Mouse (Mus musculus) heart, postnatal 0 days (tissue): Measurements from ENCODE around the gene Ap3b2. TPM values are rescaled to one million over a fixed set of nuclear protein-coding genes. Genes with fewer than 3 reads are reported as not detected.

Experiments
- ATAC-seq: fragments of 200-750 bp; cut with Nextera tagmentation; 2 replicates; pipeline ENCODE4 v1.8.0; 2017; ENCODE audit warnings: low read depth, moderate number of reproducible peaks, moderate library complexity; ENCODE audit not compliant: insufficient read depth
- DNase-seq: peaks from one replicate; pipeline ENCODE4 v3.0.0-alpha.2; 2016; ENCODE audit warnings: low spot score
- H3K27ac ChIP-seq: fragments of 300-500 bp; sonication (generic); 2 replicates; pipeline ENCODE4 v1.5.1; 2014; ENCODE audit warnings: low read depth, mild to moderate bottlenecking
- H3K27me3 ChIP-seq: fragments of 300-500 bp; sonication (generic); 2 replicates; pipeline ENCODE4 v1.6.1; 2014; ENCODE audit warnings: low read length, mixed read lengths; ENCODE audit not compliant: control insufficient read depth, insufficient read depth
- H3K36me3 ChIP-seq: fragments of 300-500 bp; sonication (generic); replicated peaks from 2 replicates; pipeline ENCODE4 v1.6.1; 2014; ENCODE audit warnings: low read length, mixed read lengths; ENCODE audit not compliant: control insufficient read depth, insufficient read depth
- H3K4me1 ChIP-seq: fragments of 300-500 bp; sonication (generic); 2 replicates; pipeline ENCODE4 v1.6.1; 2014; ENCODE audit warnings: antibody characterized with exemption; ENCODE audit not compliant: control insufficient read depth, insufficient read depth
- H3K4me2 ChIP-seq: fragments of 300-500 bp; sonication (generic); 2 replicates; pipeline ENCODE4 v1.6.1; 2014; ENCODE audit warnings: low read depth, mild to moderate bottlenecking, low read length, moderate library complexity
- H3K4me3 ChIP-seq: fragments of 300-500 bp; sonication (generic); 2 replicates; pipeline ENCODE4 v1.5.1; 2014; ENCODE audit warnings: low read depth, low read length
- H3K9ac ChIP-seq: fragments of 300-500 bp; sonication (generic); replicated peaks from 2 replicates; pipeline ENCODE4 v1.6.1; 2014; ENCODE audit warnings: low read depth, low read length, mixed read lengths
- H3K9me3 ChIP-seq: fragments of 300-500 bp; sonication (generic); replicated peaks from 2 replicates; pipeline ENCODE4 v1.6.1; 2016; ENCODE audit warnings: low read length; ENCODE audit not compliant: control insufficient read depth
- CTCF ChIP-seq: IDR thresholded peaks from 2 replicates; pipeline ENCODE4 v1.5.1; 2016; ENCODE audit warnings: antibody characterized with exemption, control low read depth, low read depth
- EP300 ChIP-seq: IDR thresholded peaks from 2 replicates; pipeline ENCODE4 v1.6.1; 2016; ENCODE audit warnings: antibody characterized with exemption, low read depth
- WGBS: fragments of 180-500 bp; shearing (Covaris S2); extraction: QIAGEN DNeasy Blood & Tissue Kit; methylation state at CpG from one replicate; pipeline ENCODE4 v1.1.7; 2014; 5-methylcytosine and 5-hydroxymethylcytosine counted together
- microRNA counts: library from miRNA; unstranded; fragments of <30 nt; microRNA quantifications from one replicate; lab custom pipeline; 2015
- polyA plus RNA-seq: library from polyadenylated mRNA; unstranded; fragments of >200 nt; fragmentation: Nextera tagmentation; extraction: Ambion mirVana; gene quantifications from 2 replicates; pipeline ENCODE4 v1.2.1, GENCODE M21; 2015
- total RNA-seq: library from RNA; depleted of rRNA; stranded (reverse); fragments of >200 nt; gene quantifications from 2 replicates; pipeline ENCODE4 v1.2.3, GENCODE M21; 2014; ENCODE audit warnings: low replicate concordance; rRNA removed

Ap3b2 gene
- total and polyA plus RNA-seq, 2 experiments from 2014 or later = 0.40 TPM; not detected in 1

DNA sequence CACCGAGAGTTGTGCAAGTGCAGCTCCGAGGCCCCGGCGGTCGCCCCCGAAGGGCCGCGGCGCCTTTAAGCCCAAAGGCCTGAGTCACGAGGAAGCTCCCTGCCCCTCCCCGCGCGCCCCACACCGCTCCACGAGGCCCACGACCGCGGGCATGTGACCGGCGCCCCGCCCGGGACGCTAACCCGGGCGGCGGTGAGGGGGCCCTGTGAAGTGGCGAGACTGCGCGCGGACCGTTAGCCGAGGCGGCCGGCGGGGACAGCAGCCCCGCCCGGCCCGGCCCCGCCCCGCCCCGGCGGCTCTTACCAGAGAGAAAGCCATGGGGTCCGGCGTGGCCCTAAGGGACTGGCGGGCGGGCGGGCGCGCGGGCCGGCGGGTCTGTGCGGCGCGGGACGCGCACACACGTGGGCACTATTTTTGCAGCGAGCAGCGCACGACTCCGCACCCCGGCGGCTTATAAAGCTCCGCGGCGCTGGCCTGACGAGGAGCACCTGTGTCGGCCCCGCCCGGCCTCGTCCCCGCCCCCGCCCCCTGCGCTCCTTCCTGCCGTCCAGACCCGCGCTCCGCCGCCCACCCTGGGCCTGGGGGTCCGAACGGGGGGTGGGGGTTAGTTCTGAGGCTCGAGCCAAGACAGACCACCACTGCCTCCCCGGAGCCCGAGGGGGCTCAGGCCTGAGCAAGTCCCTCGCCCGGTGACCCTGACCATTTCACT lies 39.2 kb downstream of the Ap3b2 start:
- no peak for TF ChIP-seq CTCF
- no peak for TF ChIP-seq EP300
- WGBS = 1% methylated on average over 62 of the region's 87 CpGs
- peak overlapping the region; percentile 56 for H3K4me3 ChIP-seq
- no peaks in the 10 kb centered on the region for H3K9me3 ChIP-seq
- peak overlapping the region; percentile 87 for H3K4me2 ChIP-seq
- peak overlapping the region; percentile 44 for H3K9ac ChIP-seq
- no peak for DNase-seq
- peak; percentile 58 for ATAC-seq
- no peak overlapping the region for H3K27ac ChIP-seq
- no peaks in the 10 kb centered on the region for H3K36me3 ChIP-seq
- H3K4me1 ChIP-seq = peaks cover 8% of the 10 kb centered on the region; the same call in 1 of the 2 replicates
- H3K27me3 ChIP-seq = peaks cover 77% of the 10 kb centered on the region

GRCm38 (mm10) chr7:81453443-81454274 lies 40.1 kb downstream of the Ap3b2 start:
- H3K27me3 ChIP-seq = peaks cover 75% of the 10 kb centered on the region
- no peak for DNase-seq

GRCm38 (mm10) chr7:81452971-81453441 lies 40.7 kb downstream of the Ap3b2 start:
- no peaks in the 10 kb centered on the region for H3K36me3 ChIP-seq
- no peaks in the 10 kb centered on the region for H3K9me3 ChIP-seq
- no peak overlapping the region for H3K27ac ChIP-seq
- no peak overlapping the region for H3K4me3 ChIP-seq
- H3K4me2 ChIP-seq = no peak overlapping the region
- H3K4me1 ChIP-seq = peaks cover 8% of the 10 kb centered on the region; the same call in 1 of the 2 replicates
- no peak overlapping the region for H3K9ac ChIP-seq
- peaks cover 69% of the 10 kb centered on the region for H3K27me3 ChIP-seq
- WGBS = 7% methylated on average over 21 of the region's 21 CpGs
- DNase-seq (no peak), ATAC-seq (no peak)
- TF ChIP-seq EP300 (no peak), CTCF (no peak)

More at GRCm38 (mm10) chr7:81453443-81454274, 40.1 kb downstream of the Ap3b2 start:
- 0 out of 2 replicates have a peak, but pooled peaks have one; percentile 12 for ATAC-seq
- Histone ChIP-seq H3K27ac (no peak overlapping the region), H3K9ac (no peak overlapping the region), H3K4me3 (peak overlapping the region; percentile 56), H3K9me3 (no peaks in the 10 kb centered on the region), H3K36me3 (no peaks in the 10 kb centered on the region), H3K4me1 (peaks cover 8% of the 10 kb centered on the region; the same call in 1 of the 2 replicates), H3K4me2 (peak overlapping the region; percentile 87)
- no peak for TF ChIP-seq CTCF
- TF ChIP-seq EP300 = no peak
- WGBS = 3% methylated on average over 70 of the region's 84 CpGs

MicroRNAs encoded within 50 kb of the gene (microRNA counts, 519-probe panel; counts per million panel counts)
- microRNA mmu-miR-1839-3p (lab: Ali Mortazavi, UCI) (1,707 counts per million, percentile 14 among the panel's probes with 10 or more counts), microRNA mmu-miR-1839-5p (lab: Ali Mortazavi, UCI) (4,358 counts per million, percentile 55 among the panel's probes with 10 or more counts)

Other genes with a start within 250 kb of the Ap3b2 start
- gene Rps17, start 148.7 kb downstream of the Ap3b2 start, total RNA-seq = 593 and 806 TPM in 2 replicates
- 855 and 860 TPM in 2 replicates for gene Rps17, start 148.7 kb downstream of the Ap3b2 start, polyA plus RNA-seq
- gene Cpeb1, start 38.5 kb downstream of the Ap3b2 start, total RNA-seq = 1.3 and 8.1 TPM in 2 replicates
- gene Cpeb1, start 38.5 kb downstream of the Ap3b2 start, polyA plus RNA-seq = 1.4 and 2.2 TPM in 2 replicates
- gene BC048679, start 4.4 kb upstream of the Ap3b2 start, total RNA-seq = not detected in 2 replicates
- not detected in 2 replicates for gene BC048679, start 4.4 kb upstream of the Ap3b2 start, polyA plus RNA-seq
- gene Fsd2, start 73.0 kb upstream of the Ap3b2 start, total RNA-seq = 83.2 and 93.7 TPM in 2 replicates
- 95.1 and 99.0 TPM in 2 replicates for gene Fsd2, start 73.0 kb upstream of the Ap3b2 start, polyA plus RNA-seq
- gene Whamm, start 77.3 kb upstream of the Ap3b2 start, total RNA-seq = 3.3 and 6.6 TPM in 2 replicates
- gene Whamm, start 77.3 kb upstream of the Ap3b2 start, polyA plus RNA-seq = 3.1 and 3.3 TPM in 2 replicates
- gene Homer2, start 213.6 kb upstream of the Ap3b2 start, total RNA-seq = 19.5 and 31.8 TPM in 2 replicates
- gene Homer2, start 213.6 kb upstream of the Ap3b2 start, polyA plus RNA-seq = 51.3 and 52.5 TPM in 2 replicates